Mouse (Mus musculus): ENCODE results near the gene Pcbp4. TPM values are rescaled to one million over a fixed set of nuclear protein-coding genes. Genes with fewer than 3 reads are reported as not detected.

The Pcbp4 gene
- polyA plus RNA-seq, 2 experiments, result 88.0 to 238 TPM

- Histone ChIP-seq H3K27ac (replicated peaks; ENCODE audit: low read depth, low read length) (no peak overlapping the region), H3K4me2 (replicated peaks; ENCODE audit: low read depth, low read length, severe bottlenecking) (no peak overlapping the region), H3K9me3 (ENCODE audit: control insufficient read depth, low read length) (no peaks in the 10 kb centered on the region), H3K4me3 (replicated peaks; ENCODE audit: low read length) (no peak overlapping the region), H3K27me3 (ENCODE audit: control insufficient read depth, insufficient read depth, low read length) (no peaks in the 10 kb centered on the region), H3K9ac (ENCODE audit: low read depth, low read length, severe bottlenecking) (no peak overlapping the region), H3K36me3 (ENCODE audit: control insufficient read depth, insufficient read depth, low read length) (peaks cover 5% of the 10 kb centered on the region; the same call in 1 of the 2 replicates), H3K4me1 (ENCODE audit: control insufficient read depth, insufficient read depth, low read length) (peaks cover 16% of the 10 kb centered on the region)
- DNase-seq (ENCODE audit: low spot score), result no peak
- WGBS, result 78% methylated on average over 4 of the region's 4 CpGs
- ATAC-seq (ENCODE audit: low FRiP score, low read depth), result no peak
- TF ChIP-seq POLR2A (IDR thresholded peaks at IDR 0.05; ENCODE audit: borderline replicate concordance, extremely low read depth, insufficient read depth, insufficient read length), result no peak
These were observed 8.3 kb upstream of the Pcbp4 start for GRCm38 (mm10) chr9:106444836-106445235.

GRCm38 (mm10) chr9:106447348-106447747, 5.7 kb upstream of the Pcbp4 start, which contains the start of the genes Abhd14b and Abhd14a:
Gene Abhd14b, plus strand, starts transcription at chr9:106447459.
Gene Abhd14a, minus strand, starts transcription at chr9:106447678.
- DNase-seq (ENCODE audit: low spot score) (peak; percentile 94), ATAC-seq (ENCODE audit: low FRiP score, low read depth) (peak; percentile 86)
- Histone ChIP-seq H3K4me2 (replicated peaks; ENCODE audit: low read depth, low read length, severe bottlenecking) (peak within 1 kb of the TSS; percentile 86), H3K9ac (ENCODE audit: low read depth, low read length, severe bottlenecking) (peak within 1 kb of the TSS; percentile 68), H3K4me3 (replicated peaks; ENCODE audit: low read length) (peak within 1 kb of the TSS; percentile 61), H3K36me3 (ENCODE audit: control insufficient read depth, insufficient read depth, low read length) (no peaks in the 10 kb centered on the region), H3K4me1 (ENCODE audit: control insufficient read depth, insufficient read depth, low read length) (peaks cover 33% of the 10 kb centered on the region), H3K27me3 (ENCODE audit: control insufficient read depth, insufficient read depth, low read length) (no peaks in the 10 kb centered on the region), H3K9me3 (ENCODE audit: control insufficient read depth, low read length) (no peaks in the 10 kb centered on the region), H3K27ac (replicated peaks; ENCODE audit: low read depth, low read length) (peak within 1 kb of the TSS; percentile 69)
- 0 out of 2 replicates have a peak, but pooled peaks have one; percentile 60 for TF ChIP-seq POLR2A (IDR thresholded peaks at IDR 0.05; ENCODE audit: borderline replicate concordance, extremely low read depth, insufficient read depth, insufficient read length)
- 1% methylated on average over 24 of the region's 24 CpGs for WGBS

- Histone ChIP-seq H3K4me2 (replicated peaks; ENCODE audit: low read depth, low read length, severe bottlenecking) (peak overlapping the region; percentile 86), H3K36me3 (ENCODE audit: control insufficient read depth, insufficient read depth, low read length) (no peaks in the 10 kb centered on the region), H3K27ac (replicated peaks; ENCODE audit: low read depth, low read length) (peak overlapping the region; percentile 69), H3K4me3 (replicated peaks; ENCODE audit: low read length) (peak overlapping the region; percentile 61), H3K4me1 (ENCODE audit: control insufficient read depth, insufficient read depth, low read length) (peaks cover 39% of the 10 kb centered on the region), H3K9ac (ENCODE audit: low read depth, low read length, severe bottlenecking) (peak overlapping the region; percentile 68), H3K9me3 (ENCODE audit: control insufficient read depth, low read length) (no peaks in the 10 kb centered on the region), H3K27me3 (ENCODE audit: control insufficient read depth, insufficient read depth, low read length) (no peaks in the 10 kb centered on the region)
- 34% methylated on average over 9 of the region's 9 CpGs for WGBS
- DNase-seq (ENCODE audit: low spot score) (no peak), ATAC-seq (ENCODE audit: low FRiP score, low read depth) (no peak)
- TF ChIP-seq POLR2A (IDR thresholded peaks at IDR 0.05; ENCODE audit: borderline replicate concordance, extremely low read depth, insufficient read depth, insufficient read length), result no peak
These were observed 5.1 kb upstream of the Pcbp4 start for GRCm38 (mm10) chr9:106447951-106448350.

- no peak for TF ChIP-seq POLR2A (IDR thresholded peaks at IDR 0.05; ENCODE audit: borderline replicate concordance, extremely low read depth, insufficient read depth, insufficient read length)
- Histone ChIP-seq H3K27me3 (ENCODE audit: control insufficient read depth, insufficient read depth, low read length) (no peaks in the 10 kb centered on the region), H3K9ac (ENCODE audit: low read depth, low read length, severe bottlenecking) (peak overlapping the region; percentile 54), H3K4me1 (ENCODE audit: control insufficient read depth, insufficient read depth, low read length) (peaks cover 42% of the 10 kb centered on the region), H3K27ac (replicated peaks; ENCODE audit: low read depth, low read length) (peak overlapping the region; percentile 69), H3K9me3 (ENCODE audit: control insufficient read depth, low read length) (no peaks in the 10 kb centered on the region), H3K4me3 (replicated peaks; ENCODE audit: low read length) (peak overlapping the region; percentile 61), H3K36me3 (ENCODE audit: control insufficient read depth, insufficient read depth, low read length) (no peaks in the 10 kb centered on the region), H3K4me2 (replicated peaks; ENCODE audit: low read depth, low read length, severe bottlenecking) (peak overlapping the region; percentile 86)
- WGBS, result under 1% methylated on average over 23 of the region's 23 CpGs
- peak; percentile 66 for ATAC-seq (ENCODE audit: low FRiP score, low read depth)
- peak; percentile 87 for DNase-seq (ENCODE audit: low spot score)
These were observed 4.5 kb upstream of the Pcbp4 start for GRCm38 (mm10) chr9:106448498-106449031.

GRCm38 (mm10) chr9:106449947-106450346, 3.1 kb upstream of the Pcbp4 start:
- peaks cover 49% of the 10 kb centered on the region for H3K4me1 ChIP-seq (ENCODE audit: control insufficient read depth, insufficient read depth, low read length)
- no peak for TF ChIP-seq POLR2A (IDR thresholded peaks at IDR 0.05; ENCODE audit: borderline replicate concordance, extremely low read depth, insufficient read depth, insufficient read length)
- WGBS, result 86% methylated on average over 8 of the region's 8 CpGs
- ATAC-seq (ENCODE audit: low FRiP score, low read depth), result no peak
- H3K9me3 ChIP-seq (ENCODE audit: control insufficient read depth, low read length), result no peaks in the 10 kb centered on the region
- H3K27me3 ChIP-seq (ENCODE audit: control insufficient read depth, insufficient read depth, low read length), result no peaks in the 10 kb centered on the region
- H3K36me3 ChIP-seq (ENCODE audit: control insufficient read depth, insufficient read depth, low read length), result no peaks in the 10 kb centered on the region
- 0 out of 2 replicates have a peak overlapping the region, but pooled peaks have one; percentile 28 for H3K27ac ChIP-seq (replicated peaks; ENCODE audit: low read depth, low read length)
- H3K4me2 ChIP-seq (replicated peaks; ENCODE audit: low read depth, low read length, severe bottlenecking), result no peak overlapping the region
- no peak overlapping the region for H3K4me3 ChIP-seq (replicated peaks; ENCODE audit: low read length)
- H3K9ac ChIP-seq (ENCODE audit: low read depth, low read length, severe bottlenecking), result peak overlapping the region; percentile 25; the same call in 1 of the 2 replicates
- DNase-seq (ENCODE audit: low spot score), result no peak
